Mouse (Mus musculus) urinary bladder, adult 18-20 months (tissue): ENCODE data around the gene Zfp850.
A peak's percentile ranks its signal among the peaks of the same experiment; 100 is the strongest.
"Not testable (repeated sequence)": the region's sequence is repeated elsewhere in the genome, so short reads cannot be mapped to it uniquely, and the experiment has no call there.

ENCODE experiments used
- DNase-seq, 2 experiments: peaks; one replicate each; pipeline ENCODE4 v3.0.0; 2022; ENCODE audit warnings: low spot score in 2 of 2, mixed read lengths in 2 of 2

The Zfp850 gene

GRCm38 (mm10) chr7:28013549-28014444, at the start of gene Zfp850:
Gene Zfp850 (minus strand): TSS chr7:28014115.
- DNase-seq: peak; percentile 58 to 76

GRCm38 (mm10) chr7:28059972-28060371, 46.1 kb upstream of the Zfp850 start:
- DNase-seq: no peak

DNA sequence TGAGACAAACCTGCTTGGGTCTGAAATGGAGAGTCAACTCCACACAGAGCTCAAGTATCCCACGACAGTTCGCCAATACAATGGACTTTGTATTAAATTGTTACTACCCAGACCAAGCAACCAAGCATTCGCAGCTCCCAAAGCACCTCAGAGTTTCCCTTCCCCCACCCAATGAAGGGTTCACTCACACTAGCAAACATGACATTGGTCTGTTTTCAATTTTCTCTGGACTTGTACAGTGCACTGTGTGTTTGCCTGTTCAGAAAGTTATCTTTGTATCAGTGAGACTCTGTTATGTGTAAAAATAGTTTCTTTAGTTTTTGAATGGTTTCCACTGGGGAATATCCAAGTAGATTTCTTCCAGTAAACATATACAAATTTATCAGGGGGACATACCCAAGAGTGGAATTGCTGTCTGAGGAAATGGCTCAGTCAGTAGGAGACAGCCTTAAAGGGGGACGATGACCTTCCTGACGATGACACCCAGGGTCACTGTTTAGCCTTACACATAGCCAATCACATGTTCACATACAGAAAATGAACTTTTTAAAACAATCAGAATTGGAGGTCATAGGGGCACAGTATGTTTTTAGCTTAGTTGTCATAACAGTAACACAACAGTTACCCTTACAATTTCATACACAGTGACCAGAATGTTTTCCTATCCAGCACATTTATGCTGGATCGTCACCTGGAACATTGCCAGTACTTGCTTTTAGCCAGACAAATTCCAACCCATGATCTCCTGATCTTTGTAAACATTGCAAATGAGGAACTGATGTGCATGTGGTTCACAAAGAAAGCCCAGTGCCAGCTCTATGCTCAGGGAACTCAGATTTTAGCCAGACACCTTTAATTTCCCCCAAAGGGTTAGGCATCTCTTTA, 39.4 kb upstream of the Zfp850 start:
- DNase-seq: no peak

- DNase-seq: peak in 1 of 2 experiments; percentile 7
These were observed 36.7 kb upstream of the Zfp850 start for GRCm38 (mm10) chr7:28050584-28050983.

- DNase-seq: peak; percentile 85 to 96
These were observed 35.8 kb upstream of the Zfp850 start, which contains the start of gene Psmc4 for GRCm38 (mm10) chr7:28049476-28050409. Gene Psmc4 (minus strand): TSS chr7:28050101.

DNA sequence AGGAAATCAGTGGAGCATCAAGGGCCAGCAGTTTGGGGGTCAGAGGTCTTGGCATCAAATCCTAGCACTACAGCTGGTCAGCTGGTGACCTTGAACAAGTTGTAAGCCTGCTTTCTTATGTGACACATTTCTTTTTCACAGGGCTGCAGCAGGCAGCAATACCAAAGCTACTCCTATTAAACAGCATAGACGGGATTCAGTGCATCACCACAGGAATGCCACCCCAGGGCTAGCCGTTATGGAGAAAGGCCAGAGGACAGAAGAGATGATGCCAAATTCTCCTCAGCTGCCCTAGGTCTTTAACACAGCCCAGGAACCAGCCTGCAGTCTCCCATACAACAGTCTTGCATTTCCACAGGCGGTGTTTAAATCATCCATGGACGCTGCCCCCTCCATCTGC, 30.6 kb upstream of the Zfp850 start:
- DNase-seq: no peak

DNA sequence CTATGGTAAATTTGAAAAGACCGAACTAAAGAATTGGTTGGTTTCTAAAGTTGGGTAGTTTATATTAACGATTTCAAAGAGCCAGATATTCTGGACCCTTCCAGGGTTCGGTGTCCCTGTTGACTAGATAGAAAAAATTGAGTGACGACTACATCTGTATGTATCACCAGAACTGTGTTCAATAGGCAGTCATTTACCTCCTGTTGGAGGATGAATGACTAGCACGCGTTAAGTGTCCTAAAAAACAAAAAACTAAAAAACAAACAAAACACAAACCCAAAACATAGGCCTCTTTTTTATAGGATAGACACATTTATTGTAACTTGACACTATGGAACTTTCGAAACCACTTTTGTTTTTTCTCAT, 513 bp upstream of the Zfp850 start:
- no peak for DNase-seq

DNA sequence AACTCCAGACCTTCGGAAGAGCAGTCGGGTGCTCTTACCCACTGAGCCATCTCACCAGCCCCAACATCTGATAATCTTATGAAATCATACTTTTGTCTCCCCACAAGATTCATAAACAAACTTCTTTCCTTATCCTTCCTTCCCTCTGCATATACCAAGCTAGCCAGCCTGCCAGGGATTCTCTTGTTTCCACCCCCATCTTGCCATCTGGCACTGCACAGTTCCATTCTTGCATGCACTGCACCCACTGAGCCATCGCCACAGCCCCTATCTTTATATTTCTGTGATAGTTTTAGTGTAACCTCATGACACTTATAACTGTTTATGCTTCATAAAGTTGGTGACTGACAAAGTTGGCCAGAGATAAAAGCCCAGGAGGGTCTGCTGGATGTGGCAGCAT, 3.6 kb downstream of the Zfp850 start:
- DNase-seq: no peak

DNA sequence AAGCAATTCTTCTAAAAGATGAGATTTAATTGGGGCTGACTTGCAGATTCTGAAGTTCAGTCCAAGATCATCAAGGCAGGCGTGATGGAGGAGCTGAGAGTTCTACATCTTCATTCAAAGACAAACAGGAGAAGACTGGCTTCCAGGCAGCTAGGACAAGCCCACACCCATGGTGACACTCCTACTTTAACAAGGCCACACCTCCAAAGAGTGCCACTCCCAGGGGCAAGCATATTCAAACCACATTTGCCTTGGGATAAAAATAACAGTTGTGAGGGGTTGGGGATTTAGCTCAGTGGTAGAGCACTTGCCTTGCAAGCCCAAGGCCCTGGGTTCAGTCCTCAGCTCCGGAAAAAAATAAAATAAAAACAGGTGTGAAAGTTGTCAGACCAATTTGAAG, 31.7 kb downstream of the Zfp850 start:
- DNase-seq: no peak

GRCm38 (mm10) chr7:27978683-27979528, 35.0 kb downstream of the Zfp850 start, which contains the start of gene Zfp780b:
Gene Zfp780b (minus strand): TSS chr7:27979171.
- peak; percentile 43 to 76 for DNase-seq

DNA sequence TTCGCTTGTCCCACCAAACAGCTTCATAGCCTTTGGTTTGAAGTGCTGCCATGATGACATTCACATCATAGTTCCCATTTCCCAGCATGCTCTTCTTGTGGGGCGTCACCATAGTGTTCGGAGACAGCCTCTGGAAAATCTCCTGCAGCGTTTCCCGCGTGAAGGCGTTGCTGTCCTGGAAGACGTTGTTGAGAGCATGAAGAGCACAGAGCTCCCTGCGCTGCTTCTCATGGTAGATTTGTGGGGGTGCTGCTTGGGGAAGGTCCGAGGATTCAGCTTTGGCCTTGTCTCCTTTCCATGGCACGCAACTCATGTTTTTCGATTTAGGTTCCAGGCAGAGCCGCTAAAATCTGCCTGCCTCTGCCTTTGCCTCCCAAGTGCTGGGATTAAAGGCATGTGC, 64.5 kb downstream of the Zfp850 start:
- not testable (repeated sequence) for DNase-seq

GRCm38 (mm10) chr7:27941869-27942268, 72.0 kb downstream of the Zfp850 start:
- not testable (repeated sequence) for DNase-seq
